Mouse (Mus musculus) liver, embryonic 16.5 days (tissue): ENCODE measurements around the gene B3gnt2. TPM values are rescaled to one million over a fixed set of nuclear protein-coding genes. Genes with fewer than 3 reads are reported as not detected.

Experiments used
- ATAC-seq: fragments of 200-750 bp; cut with Nextera tagmentation; 2 replicates; pipeline ENCODE4 v1.8.0; 2017; ENCODE audit warnings: low read depth, mild to moderate bottlenecking, moderate number of reproducible peaks, moderate library complexity
- H3K27ac ChIP-seq: fragments of 300-500 bp; sonication (generic); 2 replicates; pipeline ENCODE4 v1.5.1; 2014; ENCODE audit warnings: mild to moderate bottlenecking, low read length
- H3K27me3 ChIP-seq: fragments of 300-500 bp; sonication (generic); 2 replicates; pipeline ENCODE4 v1.6.1; 2014; ENCODE audit warnings: low read depth, low read length, mixed read lengths; ENCODE audit not compliant: control insufficient read depth, insufficient read depth
- H3K36me3 ChIP-seq: fragments of 300-500 bp; sonication (generic); 2 replicates; pipeline ENCODE4 v1.6.1; 2014; ENCODE audit warnings: mild to moderate bottlenecking; ENCODE audit not compliant: control insufficient read depth, insufficient read depth
- H3K4me1 ChIP-seq: fragments of 300-500 bp; sonication (generic); 2 replicates; pipeline ENCODE4 v1.6.1; 2014; ENCODE audit warnings: low read depth, low read length, mixed read lengths; ENCODE audit not compliant: control insufficient read depth
- H3K4me2 ChIP-seq: fragments of 300-500 bp; sonication (generic); 2 replicates; pipeline ENCODE4 v1.6.1; 2014; ENCODE audit warnings: low read depth, low read length, mixed read lengths
- H3K4me3 ChIP-seq: fragments of 300-500 bp; sonication (generic); 2 replicates; pipeline ENCODE4 v1.5.1; 2014; ENCODE audit warnings: low read depth, mild to moderate bottlenecking, low read length
- H3K9ac ChIP-seq: fragments of 300-500 bp; sonication (generic); 2 replicates; pipeline ENCODE4 v1.6.1; 2014; ENCODE audit warnings: low read depth, low read length
- H3K9me3 ChIP-seq: fragments of 300-500 bp; sonication (generic); replicated peaks from 2 replicates; pipeline ENCODE4 v1.6.1; 2016; ENCODE audit warnings: low read length; ENCODE audit not compliant: control insufficient read depth
- WGBS: fragments of 180-500 bp; shearing (Covaris S2); extraction: QIAGEN DNeasy Blood & Tissue Kit; methylation state at CpG from one replicate; pipeline ENCODE4 v1.1.7; 2014; ENCODE audit not compliant: insufficient replicate concordance; 5-methylcytosine and 5-hydroxymethylcytosine counted together
- polyA plus RNA-seq: library from polyadenylated mRNA; unstranded; fragments of >200 nt; fragmentation: Nextera tagmentation; extraction: Ambion mirVana; gene quantifications from 2 replicates; pipeline ENCODE4 v1.2.1, GENCODE M21; 2015

The B3gnt2 gene
- polyA plus RNA-seq, 1 experiment from 2014 or later, result 6.6 TPM

- ATAC-seq, result no peak
- no peaks in the 10 kb centered on the region for H3K36me3 ChIP-seq
- H3K4me1 ChIP-seq, result peaks cover 4% of the 10 kb centered on the region; the same call in 1 of the 2 replicates
- WGBS, result 64% methylated on average over 7 of the region's 7 CpGs
- no peaks in the 10 kb centered on the region for H3K9me3 ChIP-seq
- H3K4me3 ChIP-seq, result no peak overlapping the region
- no peak overlapping the region for H3K9ac ChIP-seq
- no peak overlapping the region for H3K4me2 ChIP-seq
- H3K27ac ChIP-seq, result no peak overlapping the region
- H3K27me3 ChIP-seq, result no peaks in the 10 kb centered on the region
Observed at GRCm38 (mm10) chr11:22815877-22816276, 44.9 kb downstream of the B3gnt2 start.

- Histone ChIP-seq H3K27ac (no peak overlapping the region), H3K4me1 (peaks cover 8% of the 10 kb centered on the region; the same call in 1 of the 2 replicates), H3K36me3 (no peaks in the 10 kb centered on the region), H3K9me3 (no peaks in the 10 kb centered on the region), H3K27me3 (no peaks in the 10 kb centered on the region), H3K4me3 (no peak overlapping the region), H3K9ac (no peak overlapping the region), H3K4me2 (no peak overlapping the region)
- ATAC-seq, result no peak
Observed at GRCm38 (mm10) chr11:22815143-22815542, 45.6 kb downstream of the B3gnt2 start.

- no peak overlapping the region for H3K4me3 ChIP-seq
- H3K36me3 ChIP-seq, result no peaks in the 10 kb centered on the region
- peaks cover 15% of the 10 kb centered on the region for H3K4me1 ChIP-seq
- no peak overlapping the region for H3K9ac ChIP-seq
- WGBS, result 39% methylated on average over 5 of the region's 5 CpGs
- no peak overlapping the region for H3K4me2 ChIP-seq
- H3K27ac ChIP-seq, result peak overlapping the region; percentile 26
- H3K27me3 ChIP-seq, result no peaks in the 10 kb centered on the region
- no peaks in the 10 kb centered on the region for H3K9me3 ChIP-seq
- ATAC-seq, result peak; percentile 40
Observed at GRCm38 (mm10) chr11:22813921-22814704, 46.6 kb downstream of the B3gnt2 start.

GRCm38 (mm10) chr11:22813427-22813826, 47.3 kb downstream of the B3gnt2 start:
- WGBS, result 13% methylated on average over 3 of the region's 3 CpGs
- no peaks in the 10 kb centered on the region for H3K9me3 ChIP-seq
- H3K4me2 ChIP-seq, result no peak overlapping the region
- H3K9ac ChIP-seq, result no peak overlapping the region
- ATAC-seq, result peak; percentile 55; the same call in 1 of the 2 replicates
- H3K27ac ChIP-seq, result peak overlapping the region; percentile 26
- H3K27me3 ChIP-seq, result no peaks in the 10 kb centered on the region
- no peak overlapping the region for H3K4me3 ChIP-seq
- H3K4me1 ChIP-seq, result peaks cover 17% of the 10 kb centered on the region
- no peaks in the 10 kb centered on the region for H3K36me3 ChIP-seq

GRCm38 (mm10) chr11:22811413-22811812, 49.3 kb downstream of the B3gnt2 start:
- H3K36me3 ChIP-seq, result no peaks in the 10 kb centered on the region
- H3K27ac ChIP-seq, result no peak overlapping the region
- no peak for ATAC-seq
- H3K4me1 ChIP-seq, result peaks cover 26% of the 10 kb centered on the region
- WGBS, result 80% methylated on average over 3 of the region's 3 CpGs
- no peak overlapping the region for H3K4me2 ChIP-seq
- H3K27me3 ChIP-seq, result no peaks in the 10 kb centered on the region
- H3K9me3 ChIP-seq, result no peaks in the 10 kb centered on the region
- H3K4me3 ChIP-seq, result no peak overlapping the region
- no peak overlapping the region for H3K9ac ChIP-seq

- Histone ChIP-seq H3K27me3 (no peaks in the 10 kb centered on the region), H3K9me3 (no peaks in the 10 kb centered on the region), H3K36me3 (no peaks in the 10 kb centered on the region), H3K4me2 (no peak overlapping the region), H3K4me1 (peaks cover 26% of the 10 kb centered on the region), H3K9ac (no peak overlapping the region), H3K4me3 (no peak overlapping the region), H3K27ac (no peak overlapping the region)
- 17% methylated on average over 7 of the region's 7 CpGs for WGBS
- peak; percentile 47 for ATAC-seq
Observed at GRCm38 (mm10) chr11:22809465-22810096, 51.2 kb downstream of the B3gnt2 start.

GRCm38 (mm10) chr11:22808040-22808439, 52.7 kb downstream of the B3gnt2 start:
- Histone ChIP-seq H3K4me1 (peaks cover 22% of the 10 kb centered on the region), H3K27ac (no peak overlapping the region)
- ATAC-seq, result peak; percentile 68

GRCm38 (mm10) chr11:22805171-22805570, 55.6 kb downstream of the B3gnt2 start:
- H3K27me3 ChIP-seq, result no peaks in the 10 kb centered on the region
- no peak for ATAC-seq
- peaks cover 18% of the 10 kb centered on the region for H3K4me1 ChIP-seq
- H3K9ac ChIP-seq, result no peak overlapping the region
- H3K4me2 ChIP-seq, result no peak overlapping the region
- H3K36me3 ChIP-seq, result no peaks in the 10 kb centered on the region
- no peak overlapping the region for H3K27ac ChIP-seq
- no peaks in the 10 kb centered on the region for H3K9me3 ChIP-seq
- 57% methylated on average over 1 of the region's 1 CpGs for WGBS
- no peak overlapping the region for H3K4me3 ChIP-seq

More at GRCm38 (mm10) chr11:22808040-22808439, 52.7 kb downstream of the B3gnt2 start:
- H3K9ac ChIP-seq, result no peak overlapping the region
- H3K9me3 ChIP-seq, result no peaks in the 10 kb centered on the region
- no peak overlapping the region for H3K4me3 ChIP-seq
- H3K36me3 ChIP-seq, result no peaks in the 10 kb centered on the region
- H3K27me3 ChIP-seq, result no peaks in the 10 kb centered on the region
- no peak overlapping the region for H3K4me2 ChIP-seq

GRCm38 (mm10) chr11:22799987-22800424, 60.8 kb downstream of the B3gnt2 start:
- Histone ChIP-seq H3K9me3 (no peaks in the 10 kb centered on the region), H3K4me2 (no peak overlapping the region), H3K4me1 (no peaks in the 10 kb centered on the region), H3K9ac (no peak overlapping the region), H3K4me3 (no peak overlapping the region), H3K27me3 (no peaks in the 10 kb centered on the region), H3K27ac (no peak overlapping the region), H3K36me3 (no peaks in the 10 kb centered on the region)
- ATAC-seq, result peak; percentile 47; the same call in 1 of the 2 replicates
- 30% methylated on average over 9 of the region's 9 CpGs for WGBS
